Mouse (Mus musculus): ENCODE data around the gene Arih1.

DNA sequence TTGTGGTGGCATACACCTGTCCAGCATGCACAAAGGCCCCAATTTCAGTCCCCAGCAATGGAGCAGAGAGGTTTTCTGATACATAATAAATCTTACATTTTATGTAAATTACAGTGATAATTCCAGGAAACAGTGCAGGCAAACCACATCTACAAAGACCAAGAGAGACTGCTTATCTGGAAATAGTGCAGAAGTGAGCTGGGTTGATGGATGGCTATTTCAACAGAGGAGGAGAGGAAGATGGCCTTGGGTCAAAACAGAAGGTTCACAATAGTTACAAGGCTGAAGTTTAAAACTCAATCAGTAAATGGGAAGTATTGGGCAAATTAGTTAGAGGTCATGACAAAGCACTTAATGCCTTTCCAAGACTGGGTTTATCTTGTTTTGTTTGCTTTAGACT, 913 bp upstream of the Arih1 start:
- TF ChIP-seq POLR2A (IDR thresholded peaks at IDR 0.05; ENCODE audit: insufficient read depth, low read depth, low read length) (no peak), CTCF (IDR thresholded peaks at IDR 0.05; ENCODE audit: insufficient read depth, low read depth, low read length) (no peak)

All from olfactory bulb, adult 2 months (tissue).